Mouse (Mus musculus) mesoderm, embryonic 11.5 days (tissue): ENCODE data around the gene Gm3336.

Source experiments
- DNase-seq: peaks from one replicate; pipeline ENCODE4 v3.0.0-alpha.2; 2012; ENCODE audit warnings: low read depth, low spot score

The Gm3336 gene

GRCm38 (mm10) chr8:70718297-70718696 is at the start of gene Gm3336:
Gene Gm3336 (plus strand): TSS chr8:70718543.
- peak; percentile 56 for DNase-seq

GRCm38 (mm10) chr8:70671615-70672324 is 46.6 kb upstream of the Gm3336 start:
- no peak for DNase-seq

GRCm38 (mm10) chr8:70672325-70673078 is 45.8 kb upstream of the Gm3336 start:
- no peak for DNase-seq

GRCm38 (mm10) chr8:70673079-70673856 is 45.1 kb upstream of the Gm3336 start, which contains the start of gene Lsm4:
Gene Lsm4 (plus strand): TSS chr8:70673248.
- peak; percentile 99 for DNase-seq

GRCm38 (mm10) chr8:70674109-70674508 is 44.2 kb upstream of the Gm3336 start:
- DNase-seq: no peak

- DNase-seq: no peak
Observed at GRCm38 (mm10) chr8:70674716-70675115, 43.6 kb upstream of the Gm3336 start.

- DNase-seq: no peak
Observed at GRCm38 (mm10) chr8:70675336-70675735, 43.0 kb upstream of the Gm3336 start.

GRCm38 (mm10) chr8:70677451-70678080 is 40.8 kb upstream of the Gm3336 start:
- no peak for DNase-seq

GRCm38 (mm10) chr8:70678679-70679078 is 39.7 kb upstream of the Gm3336 start:
- no peak for DNase-seq

GRCm38 (mm10) chr8:70679404-70679803 is 38.9 kb upstream of the Gm3336 start:
- no peak for DNase-seq

GRCm38 (mm10) chr8:70680039-70680438 is 38.3 kb upstream of the Gm3336 start:
- no peak for DNase-seq

GRCm38 (mm10) chr8:70681410-70681809 is 36.9 kb upstream of the Gm3336 start:
- DNase-seq: no peak

GRCm38 (mm10) chr8:70682193-70682592 is 36.1 kb upstream of the Gm3336 start:
- no peak for DNase-seq

GRCm38 (mm10) chr8:70682692-70683091 is 35.7 kb upstream of the Gm3336 start:
- no peak for DNase-seq

GRCm38 (mm10) chr8:70684291-70684690 is 34.1 kb upstream of the Gm3336 start:
- no peak for DNase-seq

GRCm38 (mm10) chr8:70687576-70687975 is 30.8 kb upstream of the Gm3336 start:
- no peak for DNase-seq

GRCm38 (mm10) chr8:70688136-70688535 is 30.2 kb upstream of the Gm3336 start:
- no peak for DNase-seq

- no peak for DNase-seq
Observed at GRCm38 (mm10) chr8:70689892-70690390, 28.4 kb upstream of the Gm3336 start.

GRCm38 (mm10) chr8:70691230-70691629 is 27.1 kb upstream of the Gm3336 start:
- no peak for DNase-seq

- peak; percentile 93 for DNase-seq
Observed at GRCm38 (mm10) chr8:70691727-70692231, 26.6 kb upstream of the Gm3336 start.

- no peak for DNase-seq
Observed at GRCm38 (mm10) chr8:70693636-70694035, 24.7 kb upstream of the Gm3336 start.
